Mouse (Mus musculus) CH12.LX (cell line): ENCODE measurements at regions not wholly inside any gene's neighbourhood (a gene's known extent, or its start where the extent isn't known, plus 50 kb on each side); places are given as distances from the start of the nearest gene placed in this dataset.

Experiments used
- CHD2 ChIP-seq: IDR thresholded peaks from 2 replicates; pipeline ENCODE4 v1.6.1; 2011; ENCODE audit warnings: low read length, improper control_type of control experiment
- CTCF ChIP-seq, 2 experiments: IDR thresholded peaks in 1 of 2; conservative IDR thresholded peaks in 1 of 2; 2 replicates each; pipeline ENCODE4 v1.5.1; 2011 to 2012; ENCODE audit warnings: low read depth in 2 of 2, low read length in 2 of 2, improper control_type of control experiment in 1 of 2, inconsistent platforms in 1 of 2, mild to moderate bottlenecking in 1 of 2, moderate library complexity in 1 of 2
- HCFC1 ChIP-seq: IDR thresholded peaks from 2 replicates; pipeline ENCODE4 v1.6.1; 2012; ENCODE audit warnings: low read depth, mild to moderate bottlenecking, inconsistent platforms, low read length, improper control_type of control experiment
- NELFE ChIP-seq: IDR thresholded peaks from 2 replicates; pipeline ENCODE4 v1.6.1; 2011; ENCODE audit warnings: low read depth, low read length, improper control_type of control experiment
- POLR2A ChIP-seq: IDR thresholded peaks from 2 replicates; pipeline ENCODE4 v1.6.1; 2011; ENCODE audit warnings: low read depth, mild to moderate bottlenecking, improper control_type of control experiment, low read length
- TBP ChIP-seq: conservative IDR thresholded peaks from 2 replicates; pipeline ENCODE4 v1.6.1; 2011; ENCODE audit warnings: low read depth, low read length, improper control_type of control experiment
- TCF12 ChIP-seq: IDR thresholded peaks from 2 replicates; pipeline ENCODE4 v1.6.1; 2014; ENCODE audit warnings: low read depth, mild to moderate bottlenecking, inconsistent platforms, low read length, improper control_type of control experiment
- USF1 ChIP-seq: IDR thresholded peaks from 2 replicates; pipeline ENCODE4 v1.6.1; 2014; ENCODE audit warnings: low read depth, mild to moderate bottlenecking, inconsistent platforms, low read length, improper control_type of control experiment
- ZC3H11A ChIP-seq: IDR thresholded peaks from 2 replicates; pipeline ENCODE4 v1.6.1; 2012; ENCODE audit warnings: low read depth, mild to moderate bottlenecking, inconsistent platforms, low read length, improper control_type of control experiment

- TF ChIP-seq CTCF (conservative IDR thresholded peaks at IDR 0.05 in 1 of 2, IDR thresholded peaks at IDR 0.05 in 1 of 2; ENCODE audit: low read depth in 2 of 2, low read length in 2 of 2) (no peak), USF1 (no peak), ZC3H11A (no peak), NELFE (no peak), CHD2 (no peak), HCFC1 (no peak), TCF12 (no peak), POLR2A (no peak), TBP (no peak)
Measured at GRCm38 (mm10) chr7:124836531-124836930, 607.9 kb upstream of the Kdm8 start.
